Mouse (Mus musculus): Measurements from ENCODE around the gene Brf1. TPM values are rescaled to one million over a fixed set of nuclear protein-coding genes. Genes with fewer than 3 reads are reported as not detected.

Gene Brf1
- polyA plus RNA-seq, 1 experiment from 2014 or later: 61.7 TPM

DNA sequence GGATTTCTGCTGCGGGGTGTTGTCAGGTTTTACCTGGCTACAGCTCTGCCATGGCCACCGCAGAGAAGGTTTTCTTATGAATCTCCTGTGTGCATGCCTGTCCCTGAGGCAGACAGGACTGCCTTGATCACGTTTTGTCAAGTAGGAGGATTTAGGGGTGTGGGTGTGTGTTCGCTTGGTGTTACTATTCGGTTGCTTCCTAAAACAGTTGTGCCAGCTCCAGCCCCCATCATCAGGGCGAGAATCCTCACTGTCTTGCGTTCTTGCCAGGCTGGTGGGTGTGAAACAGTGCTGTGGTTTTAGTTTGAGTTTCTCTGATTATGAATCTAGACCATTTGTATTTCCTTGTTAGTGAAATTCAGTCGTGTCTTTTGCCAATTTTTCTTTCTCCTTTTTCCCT is 16.5 kb upstream of the Brf1 start:
- ATAC-seq (ENCODE audit: insufficient number of reproducible peaks, low FRiP score, low TSS enrichment, low read depth): no peak
- H3K4me2 ChIP-seq: no peak overlapping the region
- no peak overlapping the region for H3K4me3 ChIP-seq
- no peaks in the 10 kb centered on the region for H3K9me3 ChIP-seq
- H3K9ac ChIP-seq: no peak overlapping the region
- no peak overlapping the region for H3K27ac ChIP-seq
- H3K27me3 ChIP-seq: no peaks in the 10 kb centered on the region
- peaks cover 36% of the 10 kb centered on the region for H3K4me1 ChIP-seq
- H3K36me3 ChIP-seq: peaks cover 3% of the 10 kb centered on the region; the same call in 1 of the 2 replicates
- 70% methylated on average over 8 of the region's 8 CpGs for WGBS

DNA sequence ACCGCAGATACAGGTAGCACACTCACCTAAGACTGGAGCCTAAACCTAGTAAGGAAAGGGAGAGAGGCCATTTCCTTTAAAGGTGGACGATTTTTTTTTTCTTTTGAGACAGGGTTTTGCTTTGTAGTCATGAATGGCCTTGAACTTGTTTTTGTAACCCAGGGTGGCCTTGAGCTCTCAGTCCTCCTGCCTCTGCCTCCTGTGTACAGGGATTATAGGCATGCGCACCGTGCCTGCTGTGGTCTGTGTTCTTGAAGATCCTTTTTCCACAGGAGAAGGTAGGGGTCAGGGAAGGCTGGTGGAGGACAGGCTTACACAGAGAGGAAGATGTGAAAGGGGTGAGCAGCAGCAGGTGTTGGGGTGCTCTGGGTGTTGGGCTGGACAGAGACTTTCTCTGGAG is 15.5 kb upstream of the Brf1 start:
- 82% methylated on average over 4 of the region's 4 CpGs for WGBS
- H3K9me3 ChIP-seq: no peaks in the 10 kb centered on the region
- H3K9ac ChIP-seq: no peak overlapping the region
- H3K4me2 ChIP-seq: 0 out of 2 replicates have a peak overlapping the region, but pooled peaks have one; percentile 72
- no peak overlapping the region for H3K27ac ChIP-seq
- peak overlapping the region; percentile 62; the same call in 1 of the 2 replicates for H3K4me3 ChIP-seq
- peaks cover 36% of the 10 kb centered on the region for H3K4me1 ChIP-seq
- peaks cover 3% of the 10 kb centered on the region; the same call in 1 of the 2 replicates for H3K36me3 ChIP-seq
- H3K27me3 ChIP-seq: no peaks in the 10 kb centered on the region
- no peak for ATAC-seq (ENCODE audit: insufficient number of reproducible peaks, low FRiP score, low TSS enrichment, low read depth)

DNA sequence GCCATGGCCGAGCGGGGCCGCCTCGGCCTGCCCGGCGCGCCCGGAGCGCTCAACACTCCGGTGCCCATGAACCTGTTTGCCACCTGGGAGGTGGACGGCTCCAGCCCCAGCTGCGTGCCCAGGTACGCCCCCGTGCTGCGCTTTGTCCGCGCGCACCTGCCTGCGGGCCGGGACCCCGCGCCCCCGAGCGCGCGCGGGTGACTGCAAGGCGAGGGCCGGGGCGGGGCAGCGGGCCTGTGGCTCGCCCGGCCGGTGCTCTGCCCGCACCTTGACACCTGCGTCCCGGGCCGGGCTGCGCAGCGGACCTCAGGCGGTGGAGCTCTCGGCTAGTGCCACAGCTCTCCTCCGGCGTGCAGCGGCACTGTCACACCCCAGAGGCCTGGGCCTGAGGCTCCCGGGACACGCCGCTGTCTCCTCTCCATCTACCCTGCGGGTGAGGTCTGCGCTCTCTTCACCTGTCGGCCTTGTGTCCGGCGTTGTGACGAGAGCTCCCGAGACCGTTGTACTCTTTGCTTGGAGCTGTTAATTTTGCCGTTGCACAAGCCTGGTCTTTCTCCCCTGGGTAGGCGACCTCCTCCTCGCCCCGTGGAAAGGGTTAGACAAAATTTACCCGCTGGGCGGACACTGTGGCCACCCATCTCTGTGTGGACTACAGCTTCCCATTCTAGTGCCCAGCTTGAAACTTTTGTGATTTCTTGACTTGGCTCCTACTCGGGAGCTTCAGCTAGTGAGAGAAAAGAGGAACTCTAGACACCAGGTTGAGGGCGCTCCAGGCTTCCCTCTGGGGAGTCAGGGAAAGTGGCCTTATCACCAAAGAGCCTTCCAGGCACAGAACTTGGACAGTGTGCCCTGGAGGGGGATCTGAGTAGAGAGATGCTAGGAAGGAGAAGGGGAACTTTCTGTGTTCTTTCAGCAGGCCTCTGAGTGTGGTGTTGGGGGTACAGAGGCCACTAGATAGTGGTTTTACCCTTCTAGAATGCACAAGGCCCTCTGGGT is 14.4 kb upstream of the Brf1 start:
- WGBS: under 1% methylated on average over 61 of the region's 64 CpGs
- H3K4me2 ChIP-seq: peak overlapping the region; percentile 72
- no peaks in the 10 kb centered on the region for H3K27me3 ChIP-seq
- no peak for ATAC-seq (ENCODE audit: insufficient number of reproducible peaks, low FRiP score, low TSS enrichment, low read depth)
- peak overlapping the region; percentile 76; the same call in 1 of the 2 replicates for H3K27ac ChIP-seq
- no peaks in the 10 kb centered on the region for H3K36me3 ChIP-seq
- peak overlapping the region; percentile 59 for H3K9ac ChIP-seq
- peak overlapping the region; percentile 62 for H3K4me3 ChIP-seq
- peaks cover 36% of the 10 kb centered on the region for H3K4me1 ChIP-seq
- H3K9me3 ChIP-seq: no peaks in the 10 kb centered on the region

DNA sequence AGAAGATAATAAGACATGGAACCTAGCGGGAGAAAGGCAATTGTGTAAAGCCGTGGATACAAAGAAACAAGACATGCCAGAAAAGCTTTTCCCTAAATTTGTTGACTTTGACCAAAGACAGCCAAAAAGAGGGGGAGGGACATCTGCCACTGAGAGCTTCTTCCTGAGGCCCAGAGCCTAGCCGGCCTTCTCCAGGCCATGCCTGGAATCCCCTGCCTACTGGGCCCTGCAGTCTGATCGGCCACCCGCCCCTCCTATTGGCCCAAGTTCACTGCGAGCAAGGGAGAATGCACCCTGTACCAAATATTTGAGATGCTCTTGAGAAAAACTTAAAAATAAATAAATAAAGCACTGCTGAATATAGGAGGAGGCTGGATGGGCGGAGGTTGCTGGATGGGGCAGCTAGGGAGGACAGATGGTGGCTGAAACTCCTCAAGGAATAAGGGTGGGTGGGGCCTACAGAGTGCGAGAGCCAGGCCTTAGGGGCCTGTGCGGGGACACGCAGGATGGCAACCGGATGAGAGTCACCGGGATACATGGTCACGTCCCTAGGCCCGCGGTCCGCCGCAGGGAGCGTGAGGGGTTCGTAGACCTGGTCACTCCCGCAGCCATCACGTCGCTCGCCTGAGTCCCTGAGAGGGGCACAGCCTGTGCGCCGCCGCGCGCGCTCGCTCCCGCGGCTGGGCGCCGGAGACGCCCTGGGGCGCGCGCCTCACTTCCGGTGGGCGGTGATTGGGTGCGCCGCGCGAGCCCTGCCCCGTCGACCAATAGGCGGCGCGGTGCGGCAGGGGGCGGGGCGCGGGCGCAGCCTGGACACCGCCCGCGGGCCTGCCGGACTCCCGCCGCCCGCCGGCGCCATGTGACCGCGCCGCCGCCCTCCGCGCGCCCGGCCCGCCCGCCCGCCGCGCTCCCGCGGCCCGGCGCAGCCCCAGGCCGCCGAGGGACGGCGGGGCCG is 13.4 kb upstream of the Brf1 start, which contains the start of gene Pacs2:
Gene Pacs2 (plus strand): TSS at position 905 of the 955 bp plus-strand sequence.
- H3K27me3 ChIP-seq: no peaks in the 10 kb centered on the region
- H3K9me3 ChIP-seq: no peaks in the 10 kb centered on the region
- peak within 1 kb of the TSS; percentile 72 for H3K4me2 ChIP-seq
- H3K4me1 ChIP-seq: peaks cover 36% of the 10 kb centered on the region
- H3K9ac ChIP-seq: peak within 1 kb of the TSS; percentile 66
- peak within 1 kb of the TSS; percentile 62 for H3K4me3 ChIP-seq
- H3K36me3 ChIP-seq: no peaks in the 10 kb centered on the region
- peak; percentile 92 for ATAC-seq (ENCODE audit: insufficient number of reproducible peaks, low FRiP score, low TSS enrichment, low read depth)
- H3K27ac ChIP-seq: peak within 1 kb of the TSS; percentile 94
- 3% methylated on average over 61 of the region's 85 CpGs for WGBS

DNA sequence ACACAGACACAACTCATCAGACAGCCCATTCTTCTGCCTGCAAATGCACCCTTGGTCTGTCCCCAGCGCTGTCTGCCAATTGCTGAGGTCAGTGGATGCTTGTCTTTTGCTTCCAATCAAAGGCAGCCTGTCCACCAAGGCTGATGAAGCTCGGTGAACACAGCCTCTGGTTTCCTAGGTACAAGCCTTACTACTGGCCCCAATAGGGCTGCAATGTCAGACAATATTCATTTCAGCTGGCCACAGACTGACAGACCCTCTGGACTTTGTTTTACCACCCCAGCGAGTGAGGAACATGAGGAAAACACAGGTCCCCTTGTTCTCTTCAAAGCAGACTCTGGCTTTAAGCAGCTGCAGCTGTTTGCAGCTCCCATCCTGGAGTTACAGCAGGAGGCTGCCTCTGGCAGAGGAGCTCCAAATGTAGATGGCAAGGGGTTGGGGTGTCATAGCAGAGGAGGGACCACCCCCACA is 12.6 kb upstream of the Brf1 start:
- peak overlapping the region; percentile 66; the same call in 1 of the 2 replicates for H3K4me2 ChIP-seq
- peak overlapping the region; percentile 94 for H3K27ac ChIP-seq
- H3K4me3 ChIP-seq: 0 out of 2 replicates have a peak overlapping the region, but pooled peaks have one; percentile 62
- no peaks in the 10 kb centered on the region for H3K9me3 ChIP-seq
- H3K9ac ChIP-seq: no peak overlapping the region
- ATAC-seq (ENCODE audit: insufficient number of reproducible peaks, low FRiP score, low TSS enrichment, low read depth): no peak
- no peaks in the 10 kb centered on the region for H3K27me3 ChIP-seq
- no peaks in the 10 kb centered on the region for H3K36me3 ChIP-seq
- WGBS: 50% methylated on average over 3 of the region's 3 CpGs
- H3K4me1 ChIP-seq: peaks cover 36% of the 10 kb centered on the region

DNA sequence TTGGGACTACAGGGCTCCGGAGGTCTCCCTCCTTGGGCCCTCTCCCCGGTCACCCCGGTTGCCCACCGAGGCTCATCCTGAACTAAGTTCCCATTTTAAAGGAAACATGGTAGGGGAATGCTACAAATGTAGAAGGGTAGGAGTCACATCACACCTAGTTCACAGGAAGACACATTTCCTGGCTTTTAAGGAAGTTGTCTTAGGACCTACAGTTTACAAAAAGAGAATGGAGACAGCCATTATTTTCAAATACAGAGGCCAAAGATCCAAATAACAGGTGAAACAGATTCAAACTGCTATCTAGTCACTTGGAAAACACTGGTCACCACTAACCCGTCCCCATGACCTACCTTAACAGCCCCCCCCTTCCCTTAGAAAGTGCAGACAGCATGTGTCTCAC is 11.9 kb upstream of the Brf1 start:
- H3K27me3 ChIP-seq: no peaks in the 10 kb centered on the region
- no peak overlapping the region for H3K4me2 ChIP-seq
- H3K9me3 ChIP-seq: no peaks in the 10 kb centered on the region
- H3K9ac ChIP-seq: no peak overlapping the region
- peaks cover 36% of the 10 kb centered on the region for H3K4me1 ChIP-seq
- H3K27ac ChIP-seq: peak overlapping the region; percentile 94
- WGBS: 92% methylated on average over 5 of the region's 5 CpGs
- no peaks in the 10 kb centered on the region for H3K36me3 ChIP-seq
- no peak overlapping the region for H3K4me3 ChIP-seq
- no peak for ATAC-seq (ENCODE audit: insufficient number of reproducible peaks, low FRiP score, low TSS enrichment, low read depth)

DNA sequence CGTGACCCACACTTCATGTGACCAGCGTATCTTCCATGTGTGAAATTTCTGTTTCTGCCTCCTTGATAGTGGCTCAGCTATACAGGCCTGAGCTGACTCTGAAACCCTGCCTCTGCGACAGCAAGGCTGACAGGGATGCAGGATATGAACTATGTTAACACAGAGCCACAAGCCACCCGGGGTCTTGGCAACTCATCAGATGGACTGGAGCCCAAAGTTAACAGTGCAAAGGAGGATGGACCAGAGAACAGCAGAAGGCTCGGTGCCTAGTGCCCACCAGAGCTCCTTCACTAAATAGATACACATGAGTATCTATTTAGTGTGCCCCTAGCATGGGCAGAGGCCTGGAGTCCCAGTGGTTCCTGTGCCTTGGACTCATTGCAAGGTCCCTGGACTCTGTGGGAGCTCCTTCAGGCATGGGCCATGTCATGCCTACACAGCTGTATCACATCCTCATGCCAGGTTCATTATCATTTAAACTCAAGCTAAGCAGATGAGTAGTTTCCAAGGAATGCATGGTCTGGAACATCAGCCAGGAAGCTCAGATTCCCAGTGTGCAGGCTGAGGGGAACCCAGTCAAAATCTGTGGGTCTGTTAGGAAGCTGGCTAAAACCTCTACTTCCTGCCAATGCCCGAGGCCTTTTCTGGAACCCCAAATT is 11.3 kb upstream of the Brf1 start:
- Histone ChIP-seq H3K4me3 (no peak overlapping the region), H3K9ac (no peak overlapping the region), H3K4me2 (no peak overlapping the region), H3K4me1 (peaks cover 34% of the 10 kb centered on the region), H3K36me3 (no peaks in the 10 kb centered on the region), H3K9me3 (no peaks in the 10 kb centered on the region), H3K27ac (no peak overlapping the region), H3K27me3 (no peaks in the 10 kb centered on the region)
- WGBS: 81% methylated on average over 6 of the region's 6 CpGs
- ATAC-seq (ENCODE audit: insufficient number of reproducible peaks, low FRiP score, low TSS enrichment, low read depth): no peak

DNA sequence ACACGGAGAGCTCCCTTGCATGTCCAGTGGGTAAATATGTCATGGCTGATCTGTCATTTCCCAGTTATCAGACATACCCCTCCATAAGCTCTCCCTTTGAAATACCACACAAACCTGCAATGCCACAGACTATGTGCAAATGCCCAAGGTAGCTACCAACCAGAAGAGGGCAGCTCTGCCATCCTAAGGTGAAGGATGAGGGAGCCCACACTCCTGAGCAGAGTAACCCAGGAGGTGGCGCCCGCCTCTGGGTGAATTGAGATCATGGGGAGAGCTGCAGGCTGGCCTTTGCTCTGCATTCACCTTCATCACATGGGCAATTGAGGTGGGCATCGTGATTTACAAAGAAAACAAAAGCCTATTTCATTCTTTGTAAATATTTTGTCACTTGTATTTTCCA is 4.5 kb upstream of the Brf1 start:
- WGBS: 27% methylated on average over 4 of the region's 4 CpGs
- H3K9me3 ChIP-seq: no peaks in the 10 kb centered on the region
- no peak overlapping the region for H3K9ac ChIP-seq
- no peak for ATAC-seq (ENCODE audit: insufficient number of reproducible peaks, low FRiP score, low TSS enrichment, low read depth)
- peaks cover 6% of the 10 kb centered on the region; the same call in 1 of the 2 replicates for H3K4me1 ChIP-seq
- H3K36me3 ChIP-seq: no peaks in the 10 kb centered on the region
- no peak overlapping the region for H3K4me2 ChIP-seq
- no peak overlapping the region for H3K4me3 ChIP-seq
- H3K27me3 ChIP-seq: no peaks in the 10 kb centered on the region
- H3K27ac ChIP-seq: no peak overlapping the region

DNA sequence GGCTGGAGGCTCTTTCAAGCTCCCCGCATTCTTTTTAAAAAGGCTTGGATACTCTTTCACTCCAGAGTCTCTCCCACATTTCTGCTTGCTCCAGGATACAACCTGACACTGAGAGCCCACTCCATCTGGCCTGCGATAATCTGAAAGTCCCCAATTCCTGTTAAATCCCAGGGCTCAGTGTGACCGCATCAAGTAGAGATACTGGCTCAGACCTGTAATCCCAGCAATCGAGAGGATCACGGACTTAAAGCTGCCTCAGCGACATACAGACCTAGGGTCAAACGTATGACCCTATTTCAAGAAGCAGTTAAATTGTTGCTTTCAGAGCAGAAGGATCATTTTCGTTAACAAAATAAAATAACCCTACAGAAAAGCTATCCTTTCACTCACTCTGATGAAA is 3.5 kb upstream of the Brf1 start:
- Histone ChIP-seq H3K27me3 (no peaks in the 10 kb centered on the region), H3K9ac (no peak overlapping the region), H3K27ac (no peak overlapping the region), H3K9me3 (no peaks in the 10 kb centered on the region), H3K4me3 (no peak overlapping the region), H3K4me2 (no peak overlapping the region), H3K4me1 (peaks cover 10% of the 10 kb centered on the region), H3K36me3 (no peaks in the 10 kb centered on the region)
- no peak for ATAC-seq (ENCODE audit: insufficient number of reproducible peaks, low FRiP score, low TSS enrichment, low read depth)
- WGBS: 74% methylated on average over 8 of the region's 8 CpGs

DNA sequence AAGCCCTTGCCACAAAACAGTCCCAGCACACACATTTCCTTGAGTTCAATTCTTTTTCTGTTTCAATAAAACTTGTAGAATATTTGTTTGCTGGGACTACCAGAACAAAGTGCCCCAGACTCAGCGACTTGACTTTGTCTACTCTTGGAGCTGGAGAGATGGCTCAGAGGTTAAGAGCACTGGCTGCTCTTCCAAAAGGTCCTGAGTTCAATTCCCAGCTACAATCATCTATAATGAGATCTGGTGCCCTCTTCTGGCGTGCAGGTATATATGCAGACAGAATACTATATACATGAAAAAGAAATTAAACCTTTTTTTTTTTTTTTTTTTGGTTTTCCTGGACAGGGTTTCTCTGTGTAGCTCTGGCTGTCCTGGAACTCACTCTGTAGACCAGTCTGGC is 2.2 kb upstream of the Brf1 start:
- no peaks in the 10 kb centered on the region for H3K36me3 ChIP-seq
- H3K4me1 ChIP-seq: peaks cover 21% of the 10 kb centered on the region
- no peak for ATAC-seq (ENCODE audit: insufficient number of reproducible peaks, low FRiP score, low TSS enrichment, low read depth)
- no peaks in the 10 kb centered on the region for H3K9me3 ChIP-seq
- WGBS: 34% methylated on average over 2 of the region's 2 CpGs
- no peak overlapping the region for H3K4me3 ChIP-seq
- H3K4me2 ChIP-seq: no peak overlapping the region
- no peaks in the 10 kb centered on the region for H3K27me3 ChIP-seq
- H3K9ac ChIP-seq: no peak overlapping the region
- H3K27ac ChIP-seq: no peak overlapping the region

DNA sequence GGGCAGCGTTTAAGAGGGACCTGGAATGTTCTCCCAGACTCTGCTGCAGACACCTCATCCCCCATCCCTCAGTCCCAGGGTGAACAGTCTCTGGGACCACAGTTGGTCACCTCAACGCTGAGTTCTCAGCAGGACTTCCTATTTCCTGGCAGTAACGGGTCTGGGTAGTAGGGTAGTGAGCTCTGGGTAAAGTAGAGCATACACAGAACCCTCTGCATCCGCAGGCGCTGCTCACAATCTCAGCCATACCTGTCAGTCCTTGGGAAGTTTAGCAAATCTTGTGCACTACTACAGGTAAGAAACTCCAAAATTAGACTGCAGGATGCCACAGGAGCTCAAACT is 600 bp upstream of the Brf1 start:
- ATAC-seq (ENCODE audit: insufficient number of reproducible peaks, low FRiP score, low TSS enrichment, low read depth): no peak
- Histone ChIP-seq H3K9ac (peak overlapping the region; percentile 54), H3K27me3 (no peaks in the 10 kb centered on the region), H3K36me3 (0 out of 2 replicates have a peak, but pooled peaks cover 10% of the 10 kb centered on the region), H3K4me1 (peaks cover 21% of the 10 kb centered on the region), H3K9me3 (no peaks in the 10 kb centered on the region), H3K27ac (peak overlapping the region; percentile 96), H3K4me3 (peak overlapping the region; percentile 93), H3K4me2 (peak overlapping the region; percentile 70)
- WGBS: 6% methylated on average over 5 of the region's 5 CpGs
